Mouse (Mus musculus) lung, postnatal 0 days (tissue): Measurements from ENCODE around the gene Fbxo39.

Experiments used
- CTCF ChIP-seq: IDR thresholded peaks from 2 replicates; pipeline ENCODE4 v1.5.1; 2016; ENCODE audit warnings: antibody characterized with exemption, mild to moderate bottlenecking
- EP300 ChIP-seq: IDR thresholded peaks from 2 replicates; pipeline ENCODE4 v1.6.1; 2016; ENCODE audit warnings: antibody characterized with exemption, mild to moderate bottlenecking, control low read depth

- no peak for TF ChIP-seq CTCF
- TF ChIP-seq EP300 = no peak
These were observed 27.6 kb upstream of the Fbxo39 start for GRCm38 (mm10) chr11:72286651-72287050.
